Mouse (Mus musculus) spleen, adult 12 weeks (tissue): ENCODE results near the gene Rasa3.

ENCODE experiments used
- DNase-seq: peaks from one replicate; pipeline ENCODE4 v3.0.0; 2022; ENCODE audit warnings: low spot score

The Rasa3 gene

GRCm38 (mm10) chr8:13677413-13677883 is at the start of gene Rasa3:
Rasa3 (minus strand) TSS chr8:13677603.
- DNase-seq, result peak; percentile 89

DNA sequence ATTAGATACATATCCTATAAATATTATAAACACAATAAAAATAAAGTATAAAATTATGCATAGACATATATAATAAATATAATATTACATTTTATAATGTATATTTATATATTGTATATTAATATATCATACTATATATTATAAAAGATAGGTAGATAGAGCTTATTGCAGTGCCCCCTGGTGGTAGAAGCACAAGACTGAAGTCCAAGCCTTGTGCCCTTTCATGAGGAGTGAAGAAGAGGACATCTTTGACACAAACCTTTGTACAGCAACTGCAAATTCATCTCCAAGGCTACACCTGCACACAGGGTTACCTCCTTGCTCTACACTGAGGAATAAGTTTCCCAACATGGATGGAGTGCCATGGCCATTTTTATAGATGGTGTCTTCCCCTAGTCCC is 48.3 kb upstream of the Rasa3 start:
- no peak for DNase-seq

DNA sequence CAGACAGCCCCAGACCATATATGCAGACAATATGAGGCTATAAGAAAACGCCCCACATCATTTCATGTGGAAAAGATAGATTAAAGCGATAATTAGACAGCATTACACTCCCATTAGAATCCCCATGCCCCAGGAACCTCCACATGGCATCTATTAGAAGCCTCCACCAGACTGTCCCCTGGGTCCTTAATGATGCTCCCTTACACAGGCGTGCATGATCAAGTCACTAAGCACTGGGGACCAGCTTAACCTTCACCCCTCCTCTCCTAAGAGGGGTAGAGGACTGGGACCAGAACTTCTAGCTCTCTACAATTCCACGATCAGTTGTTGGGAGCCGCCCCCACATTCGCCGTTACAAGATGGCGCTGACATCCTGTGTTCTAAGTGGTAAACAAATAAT is 41.6 kb upstream of the Rasa3 start:
- DNase-seq, result no peak

- DNase-seq, result no peak
Observed at GRCm38 (mm10) chr8:13708514-13708913, 31.1 kb upstream of the Rasa3 start.

DNA sequence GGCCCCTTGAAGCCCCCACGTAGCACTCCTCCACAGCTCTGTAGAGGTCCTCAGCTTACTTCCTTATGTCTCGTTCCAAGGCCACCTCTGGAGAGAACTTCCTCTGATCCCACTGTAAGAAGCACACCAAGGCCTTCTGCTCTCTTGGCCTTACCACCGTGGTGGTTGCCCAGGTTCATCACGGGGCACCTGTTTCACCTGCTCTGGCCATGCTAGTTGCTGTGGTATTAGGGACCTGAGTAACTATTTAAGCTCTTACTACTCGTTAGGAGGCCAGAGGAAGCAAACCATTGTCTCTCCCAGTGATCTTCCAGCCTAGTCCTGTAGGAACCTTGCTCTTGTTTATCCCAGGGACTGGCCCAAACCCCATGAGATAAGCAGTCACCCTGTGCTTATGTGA is 29.5 kb upstream of the Rasa3 start:
- DNase-seq, result no peak

DNA sequence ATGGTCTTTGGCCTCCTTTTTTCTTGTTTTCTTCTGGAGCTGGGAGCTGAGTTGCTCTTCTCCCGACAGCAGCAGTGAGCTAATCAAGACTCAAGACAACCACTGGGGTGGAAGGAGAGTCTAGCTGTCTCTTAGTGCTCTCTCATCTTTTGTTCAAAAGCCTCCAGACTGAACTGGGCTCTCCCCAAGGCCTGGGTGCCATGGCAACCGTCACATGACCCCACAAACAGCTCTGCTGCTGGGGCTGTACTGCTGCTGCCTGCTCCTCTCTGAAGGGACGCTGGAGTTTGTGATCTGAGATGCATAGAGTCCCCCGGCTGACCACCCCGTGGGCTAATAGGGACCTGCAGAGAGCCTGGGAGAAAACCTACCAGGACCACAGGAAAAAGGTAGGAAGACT is 28.3 kb upstream of the Rasa3 start, which contains the start of gene Cfap97d2:
Gene Cfap97d2, plus strand, starts transcription at position 222 of the 400 bp plus-strand sequence.
- DNase-seq, result no peak

DNA sequence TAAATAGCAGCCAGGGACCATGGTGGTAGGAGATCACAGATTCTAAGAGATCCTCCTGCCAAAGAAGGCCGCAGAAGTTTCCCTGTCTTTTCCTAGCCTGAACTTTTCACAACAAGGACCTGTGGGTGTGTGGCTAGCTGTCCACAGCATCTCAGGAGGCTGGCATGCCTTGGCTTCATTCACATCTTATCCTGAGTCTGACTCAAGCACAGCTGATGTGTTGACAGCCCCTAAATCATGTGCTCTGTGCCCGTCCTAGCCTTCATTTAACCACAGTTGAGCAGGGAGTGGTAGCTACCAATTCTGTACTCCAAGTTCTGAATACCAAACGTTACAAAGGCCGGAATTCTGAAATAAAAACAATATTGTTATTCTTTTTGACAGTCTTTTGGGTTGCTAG is 26.9 kb upstream of the Rasa3 start:
- no peak for DNase-seq

GRCm38 (mm10) chr8:13703756-13704155 is 26.4 kb upstream of the Rasa3 start:
- no peak for DNase-seq

DNA sequence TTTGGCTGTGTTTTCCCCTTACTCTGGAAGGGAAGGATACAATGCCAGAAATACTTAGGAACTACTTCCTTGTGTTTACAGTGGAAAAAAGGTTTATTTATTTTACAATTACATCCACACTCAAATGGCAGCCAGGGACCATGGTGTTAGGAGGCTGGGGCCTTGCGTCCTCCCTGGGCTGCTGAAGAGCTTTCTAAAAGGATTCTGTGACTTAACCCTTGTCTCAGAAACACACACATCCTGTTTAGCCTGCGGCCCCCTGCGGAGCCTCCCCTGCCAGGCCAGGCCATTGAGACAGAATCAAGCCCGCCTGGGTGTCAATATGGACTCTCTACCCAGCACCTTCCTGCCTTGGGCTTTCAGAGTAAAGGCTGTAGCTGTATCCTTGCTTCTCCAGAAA is 25.4 kb upstream of the Rasa3 start:
- no peak for DNase-seq

GRCm38 (mm10) chr8:13699323-13699949 is 22.0 kb upstream of the Rasa3 start:
- no peak for DNase-seq

- no peak for DNase-seq
Observed at GRCm38 (mm10) chr8:13698281-13698680, 20.9 kb upstream of the Rasa3 start.

- no peak for DNase-seq
Observed at GRCm38 (mm10) chr8:13697681-13698080, 20.3 kb upstream of the Rasa3 start.

GRCm38 (mm10) chr8:13697196-13697595 is 19.8 kb upstream of the Rasa3 start:
- DNase-seq, result no peak

DNA sequence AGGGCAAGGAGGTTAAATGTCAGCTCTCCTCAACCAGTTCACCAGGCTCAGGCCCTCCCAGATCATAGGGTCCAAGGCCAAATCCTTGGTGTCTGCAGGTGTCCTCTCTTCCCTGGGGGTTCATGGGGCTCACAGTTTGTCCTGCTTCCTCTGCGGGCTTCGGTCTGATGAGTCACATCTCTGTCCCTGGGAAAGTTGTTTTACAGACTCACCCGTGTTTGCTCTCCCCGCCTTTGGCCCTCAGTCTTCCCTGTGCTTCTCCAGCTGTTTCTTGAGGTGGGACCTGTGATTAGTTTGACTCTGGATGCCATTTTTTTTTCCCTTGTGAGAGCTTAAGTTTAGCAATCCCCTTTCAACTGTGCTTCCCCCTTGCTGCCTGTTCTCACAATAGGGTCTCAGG is 18.8 kb upstream of the Rasa3 start:
- DNase-seq, result no peak

DNA sequence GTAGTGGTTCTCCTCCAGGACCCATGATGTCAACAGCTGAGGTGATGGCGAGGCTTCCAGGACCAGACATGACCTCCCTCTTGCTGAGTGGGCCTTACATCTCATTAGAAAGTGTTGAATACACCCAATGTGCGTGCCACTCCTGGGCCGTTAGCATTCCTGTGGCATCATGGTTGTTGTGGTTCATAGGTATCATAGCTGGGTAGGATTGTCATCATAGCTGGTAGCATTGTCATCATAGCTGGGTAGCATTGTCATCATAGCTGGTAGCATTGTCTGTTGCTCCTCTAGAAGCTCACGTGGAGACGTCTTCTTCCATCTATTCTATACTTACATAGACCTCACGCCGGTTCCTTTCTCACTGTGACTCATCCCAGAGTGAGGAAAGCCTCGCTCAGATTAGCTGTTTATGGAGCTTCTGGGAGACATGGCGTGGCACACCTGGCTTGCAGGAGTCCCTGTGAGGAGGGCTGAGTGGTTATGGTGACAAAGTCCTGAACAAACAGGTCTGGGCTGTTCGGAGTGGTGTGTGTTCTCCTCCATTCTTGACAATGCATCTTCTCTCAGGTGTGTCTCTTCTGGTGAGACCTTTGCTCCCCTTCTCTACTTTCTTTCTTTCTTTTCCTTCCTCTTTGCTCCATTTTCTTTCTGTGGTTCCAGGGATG is 17.9 kb upstream of the Rasa3 start:
- no peak for DNase-seq

DNA sequence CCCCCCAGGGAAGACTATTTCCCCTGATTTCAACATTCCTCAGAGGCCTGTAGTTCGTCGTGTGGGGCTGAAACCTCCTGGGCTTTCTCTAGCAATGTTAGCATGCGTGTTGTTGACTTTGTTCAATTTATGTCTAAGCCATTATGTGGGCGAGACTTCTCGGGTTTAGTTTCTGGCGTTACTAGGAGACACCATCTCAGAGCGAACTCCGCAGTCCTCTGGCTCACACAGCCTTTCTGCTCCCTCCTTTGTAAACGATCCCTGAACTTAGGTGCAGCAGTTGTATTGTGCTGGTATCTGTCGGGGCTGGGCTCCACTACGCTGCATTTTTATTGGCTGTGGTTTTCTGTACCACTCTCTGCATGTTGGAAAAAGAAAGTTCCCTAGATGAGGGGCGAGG is 17.3 kb upstream of the Rasa3 start:
- DNase-seq, result no peak

DNA sequence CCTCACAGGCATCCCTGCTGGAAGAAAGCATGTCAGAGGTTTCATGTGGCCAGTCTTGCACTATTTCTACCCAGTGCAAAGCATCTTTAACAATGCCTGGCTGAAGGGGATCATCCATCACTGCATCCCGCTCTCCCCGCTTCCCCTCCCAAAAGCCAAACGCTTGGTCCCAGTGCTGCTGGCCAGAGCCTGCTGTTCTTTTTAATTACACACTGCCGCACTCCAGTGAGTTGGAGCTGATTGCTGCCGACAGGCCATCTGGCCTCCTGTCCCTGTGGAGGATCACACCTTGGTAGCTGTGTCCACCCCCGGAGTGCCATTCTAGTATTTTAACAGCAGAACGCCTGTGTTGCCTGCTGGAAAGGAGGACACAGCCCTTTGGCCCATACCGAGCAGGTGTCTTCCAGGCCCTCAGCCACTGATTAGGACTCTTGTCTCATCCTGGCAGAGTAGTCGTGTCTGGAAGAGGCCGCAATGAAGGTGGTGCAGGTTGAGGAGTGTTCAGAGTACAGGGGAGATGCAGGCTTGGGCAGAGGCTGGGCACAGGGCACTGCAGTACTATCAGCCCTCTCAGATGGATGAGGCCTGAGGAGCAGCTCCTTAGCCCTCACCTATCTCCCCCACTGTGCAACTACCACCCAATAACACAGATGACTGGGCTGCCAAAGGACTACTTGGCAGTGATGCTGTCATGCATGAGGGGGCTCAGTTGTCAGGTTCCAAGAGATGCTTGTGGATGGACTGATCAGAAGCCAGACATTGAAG is 15.1 kb upstream of the Rasa3 start:
- DNase-seq, result no peak

DNA sequence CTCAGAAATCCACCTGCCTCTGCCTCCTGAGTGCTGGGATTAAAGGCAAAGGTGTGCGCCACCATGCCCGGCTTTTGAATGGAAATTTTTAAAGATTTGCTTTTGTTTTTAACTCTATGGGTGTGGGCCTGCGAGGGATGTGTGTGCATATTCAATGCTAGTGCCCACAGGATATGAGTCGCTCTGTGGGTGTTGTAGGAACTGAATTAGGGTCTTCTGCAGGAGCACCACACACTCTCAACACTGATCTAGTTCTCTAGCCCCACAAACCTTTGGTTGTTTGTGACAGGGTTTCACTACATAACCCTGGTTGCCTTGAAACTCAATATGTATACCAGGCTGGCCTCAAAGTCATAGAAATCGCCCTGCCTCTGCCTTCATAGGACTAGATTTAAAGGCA is 11.9 kb upstream of the Rasa3 start:
- no peak for DNase-seq

DNA sequence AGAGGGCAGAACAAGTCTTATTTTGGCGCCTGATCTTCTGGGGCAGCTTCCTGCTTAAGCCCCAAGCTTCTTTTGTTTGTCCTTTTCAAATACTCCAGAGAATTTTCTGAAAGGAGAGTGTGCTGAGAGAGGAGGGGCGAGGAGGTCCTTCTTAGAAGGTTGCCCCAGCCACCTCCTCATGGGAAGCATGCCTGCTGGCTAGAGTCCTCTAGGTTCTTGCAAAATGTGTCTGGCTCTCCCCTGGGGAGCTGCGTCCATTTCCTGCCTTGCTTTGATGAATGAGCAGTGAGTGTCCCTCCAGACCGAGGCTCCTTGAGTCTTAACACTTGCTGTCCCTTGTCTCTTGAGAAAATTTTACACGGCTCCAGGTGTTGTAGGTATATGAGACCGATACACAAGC is 11.1 kb upstream of the Rasa3 start:
- DNase-seq, result no peak

DNA sequence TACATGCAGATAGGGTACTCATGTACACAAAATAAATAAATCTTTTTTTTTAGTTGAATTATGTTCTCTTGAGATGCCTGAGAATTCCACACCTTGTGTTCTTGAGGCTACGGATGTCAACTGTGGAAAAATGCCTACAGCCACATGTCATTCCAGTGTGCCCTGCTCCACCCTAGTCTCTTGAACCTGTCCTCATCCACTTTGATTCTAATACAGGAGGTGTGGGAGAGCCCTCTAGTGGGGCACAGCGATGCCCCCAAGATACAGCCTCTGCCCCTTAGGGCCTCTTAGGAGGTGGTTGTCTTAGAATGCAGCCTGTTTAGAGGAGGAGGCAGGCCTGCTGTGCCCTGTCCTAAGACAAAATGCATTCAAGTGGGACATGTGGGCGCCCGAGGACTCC is 10.5 kb upstream of the Rasa3 start:
- no peak for DNase-seq

DNA sequence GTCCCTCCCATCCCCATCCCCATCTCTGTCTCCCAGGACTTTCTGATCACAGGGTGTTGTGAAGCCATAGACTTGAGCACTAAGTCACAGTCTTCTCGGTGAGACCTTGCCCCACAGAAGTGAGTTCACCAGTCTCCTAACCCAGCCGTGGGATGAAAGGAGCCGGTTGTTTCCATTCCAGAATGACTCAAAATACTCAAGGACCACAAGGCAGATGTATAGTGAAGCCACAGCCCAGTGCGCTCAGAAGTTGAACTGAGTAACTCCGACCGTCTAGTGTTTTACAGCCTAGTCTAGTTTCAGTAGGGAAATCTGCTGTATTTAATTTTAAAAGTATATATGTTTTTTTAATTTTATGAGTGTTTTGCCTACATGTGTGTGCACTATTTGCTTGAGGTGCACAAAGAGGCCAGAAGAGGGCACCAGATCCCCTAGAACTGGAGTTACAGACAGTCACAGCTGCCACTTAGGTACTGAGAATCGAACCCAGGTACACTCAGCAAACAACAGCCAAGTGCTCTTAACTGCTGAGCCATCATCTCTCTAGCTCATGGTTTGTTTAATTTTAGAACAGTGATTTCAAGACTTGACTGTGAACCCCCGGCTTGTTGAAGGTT is 9.8 kb upstream of the Rasa3 start:
- DNase-seq, result no peak

DNA sequence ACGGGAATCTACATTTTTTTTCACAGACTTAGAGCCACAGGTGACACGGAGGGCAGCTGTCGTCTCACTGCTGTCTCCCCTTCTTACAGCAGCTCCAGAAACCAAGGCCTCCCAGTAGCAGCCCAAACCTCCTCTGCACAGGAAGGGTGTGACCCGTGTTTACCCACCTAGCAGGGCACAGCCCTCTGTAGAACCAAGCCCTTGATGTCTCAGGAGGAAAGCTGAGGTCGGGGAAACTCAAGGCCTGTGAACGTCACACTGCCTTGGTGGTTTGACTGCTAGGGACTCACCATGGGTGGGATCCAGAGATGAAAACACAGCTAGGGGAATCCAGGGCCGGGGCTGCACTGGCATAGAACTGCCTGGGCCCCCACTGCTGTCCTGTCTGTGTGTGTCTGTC is 9.0 kb upstream of the Rasa3 start:
- DNase-seq, result peak; percentile 53
